Comparison of ENCODE assay signal across 8 mouse cellular contexts in genomic region chr1:178530301-178531078, GRCm38 (mm10). TPM values are rescaled to one million over a fixed set of nuclear protein-coding genes. Genes with fewer than 3 reads are reported as not detected.
A peak's percentile ranks its signal among the peaks of the same experiment; 100 is the strongest.
DNase-seq lines count a peak whose midpoint lies in the region; ATAC-seq lines count a peak whose summit lies in the region.

No protein-coding gene starts in this region.

- peak overlapping the region; percentile 100 for H3K4me2 ChIP-seq in hindbrain, embryonic 11.5 days (replicated peaks; ENCODE audit: low read depth, low read length)
- H3K4me2 ChIP-seq in lung, embryonic 15.5 days: peak overlapping the region; percentile 100

- DNase-seq in ES-CJ7 (ENCODE audit: low read depth, low spot score): peak; percentile 83
- peak; percentile 92 for DNase-seq in cerebellum, adult 9-10 months
- peak; percentile 68 to 85 for DNase-seq in frontal cortex, postnatal 14 days (ENCODE audit: low spot score in 2 of 2)
- peak; percentile 87 for DNase-seq in hindbrain, embryonic 11.5 days (ENCODE audit: low spot score)
- DNase-seq in layer of hippocampus, adult 9-11 months: peak; percentile 71
- DNase-seq in ovary, postnatal 10 days (ENCODE audit: low spot score): peak; percentile 78
- peak; percentile 80 for DNase-seq in thymus, postnatal 14 days

- WGBS in hindbrain, embryonic 11.5 days: under 1% methylated on average over 49 of the region's 62 CpGs
- under 1% methylated on average over 62 of the region's 62 CpGs for WGBS in lung, embryonic 15.5 days

- peak; percentile 38 for ATAC-seq in hindbrain, embryonic 11.5 days (ENCODE audit: low FRiP score)
- peak; percentile 27; the same call in 1 of the 2 replicates for ATAC-seq in lung, embryonic 15.5 days (ENCODE audit: borderline replicate concordance, extremely low read depth, low FRiP score, low TSS enrichment)

- peaks cover 7% of the 10 kb centered on the region; the same call in 1 of the 2 replicates for H3K4me1 ChIP-seq in hindbrain, embryonic 11.5 days (replicated peaks; ENCODE audit: control insufficient read depth, insufficient read depth, low read length)
- peaks cover 34% of the 10 kb centered on the region for H3K4me1 ChIP-seq in lung, embryonic 15.5 days

- H3K9ac ChIP-seq in hindbrain, embryonic 11.5 days (ENCODE audit: low read depth, low read length): peak overlapping the region; percentile 62
- peak overlapping the region; percentile 49 for H3K9ac ChIP-seq in lung, embryonic 15.5 days

- peaks cover 20% of the 10 kb centered on the region for H3K27me3 ChIP-seq in hindbrain, embryonic 11.5 days (ENCODE audit: control insufficient read depth, insufficient read depth, low read length)
- H3K27me3 ChIP-seq in lung, embryonic 15.5 days: peaks cover 39% of the 10 kb centered on the region

- H3K9me3 ChIP-seq in hindbrain, embryonic 11.5 days (ENCODE audit: control insufficient read depth, low read length): no peaks in the 10 kb centered on the region
- no peaks in the 10 kb centered on the region for H3K9me3 ChIP-seq in lung, embryonic 15.5 days

- no peaks in the 10 kb centered on the region for H3K36me3 ChIP-seq in hindbrain, embryonic 11.5 days (ENCODE audit: control insufficient read depth, insufficient read depth, low read length)
- H3K36me3 ChIP-seq in lung, embryonic 15.5 days: no peaks in the 10 kb centered on the region

- H3K4me3 ChIP-seq in hindbrain, embryonic 11.5 days (ENCODE audit: low read depth, low read length): peak overlapping the region; percentile 60
- H3K4me3 ChIP-seq in lung, embryonic 15.5 days: peak overlapping the region; percentile 50

- no peak overlapping the region for H3K27ac ChIP-seq in hindbrain, embryonic 11.5 days (ENCODE audit: low read depth, low read length)
- H3K27ac ChIP-seq in lung, embryonic 15.5 days: no peak overlapping the region

RNA-seq across cellular contexts. Expression of gene Kif26b, which starts 1.6 kb away (rescaled TPM):
- 5.7 and 6.5 TPM in 2 replicates for polyA plus RNA-seq in hindbrain, embryonic 11.5 days (2014; fragmentation: Nextera tagmentation; extraction: Ambion mirVana)
- polyA plus RNA-seq in lung, embryonic 15.5 days (2015; fragmentation: Nextera tagmentation; extraction: Ambion mirVana): 1.5 and 1.7 TPM in 2 replicates
